Mouse (Mus musculus): ENCODE measurements around the gene Vcp. TPM values are rescaled to one million over a fixed set of nuclear protein-coding genes. Genes with fewer than 3 reads are reported as not detected.

Vcp gene
- polyA plus RNA-seq, 1 experiment from 2014 or later = 545 TPM

DNA sequence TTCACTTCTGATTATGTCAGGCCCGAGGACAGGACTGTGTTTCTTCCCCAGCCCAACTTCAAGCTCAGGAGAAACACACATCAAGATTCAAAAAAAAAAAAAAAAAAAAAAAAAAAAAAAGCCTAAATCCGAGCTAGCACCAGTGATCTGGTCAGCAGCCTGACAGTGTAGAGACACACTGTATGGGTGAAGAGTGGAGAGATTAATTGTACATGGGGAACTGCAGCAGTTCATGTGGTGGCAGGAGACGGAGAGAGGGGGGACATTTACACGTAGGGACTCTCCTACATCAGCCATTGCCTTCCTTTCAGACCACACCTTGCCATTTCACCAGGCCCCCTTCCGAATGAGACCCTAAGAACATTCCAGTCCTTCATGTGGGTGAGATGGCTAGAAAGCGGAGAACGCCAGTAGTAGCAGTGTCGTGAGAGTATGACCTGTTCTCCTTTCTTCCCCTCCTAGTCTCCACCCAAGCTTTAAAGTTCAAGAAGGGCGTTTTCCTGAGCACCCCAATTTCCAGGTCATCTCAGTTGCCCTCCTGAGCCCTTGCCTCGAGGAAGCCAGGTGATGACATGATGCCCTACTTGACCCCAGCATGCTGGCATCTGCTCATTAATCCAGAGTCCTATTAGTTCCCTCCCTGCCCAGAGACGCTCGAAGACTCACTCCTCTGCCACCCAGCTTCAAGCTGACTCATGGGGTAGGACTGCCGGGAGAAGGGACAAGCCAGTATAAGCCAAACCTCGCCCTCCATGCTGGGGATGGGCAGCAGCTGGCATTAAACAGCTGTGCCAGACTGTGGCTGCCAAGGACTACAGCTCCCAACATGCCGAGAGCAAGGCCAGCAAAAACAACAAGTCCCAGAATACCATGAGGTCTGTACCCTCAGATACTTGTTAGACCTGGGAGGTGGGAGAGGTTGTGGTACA lies 38.5 kb upstream of the Vcp start:
- Histone ChIP-seq H3K4me2 (peak overlapping the region; percentile 74), H3K27me3 (no peaks in the 10 kb centered on the region), H3K9me3 (replicated peaks) (no peaks in the 10 kb centered on the region), H3K9ac (peak overlapping the region; percentile 86), H3K36me3 (ENCODE audit: poor library complexity, severe bottlenecking) (peaks cover 35% of the 10 kb centered on the region), H3K27ac (no peak overlapping the region), H3K4me3 (peak overlapping the region; percentile 72), H3K4me1 (peaks cover 43% of the 10 kb centered on the region)
- ATAC-seq = no peak
- WGBS = 59% methylated on average over 15 of the region's 15 CpGs

DNA sequence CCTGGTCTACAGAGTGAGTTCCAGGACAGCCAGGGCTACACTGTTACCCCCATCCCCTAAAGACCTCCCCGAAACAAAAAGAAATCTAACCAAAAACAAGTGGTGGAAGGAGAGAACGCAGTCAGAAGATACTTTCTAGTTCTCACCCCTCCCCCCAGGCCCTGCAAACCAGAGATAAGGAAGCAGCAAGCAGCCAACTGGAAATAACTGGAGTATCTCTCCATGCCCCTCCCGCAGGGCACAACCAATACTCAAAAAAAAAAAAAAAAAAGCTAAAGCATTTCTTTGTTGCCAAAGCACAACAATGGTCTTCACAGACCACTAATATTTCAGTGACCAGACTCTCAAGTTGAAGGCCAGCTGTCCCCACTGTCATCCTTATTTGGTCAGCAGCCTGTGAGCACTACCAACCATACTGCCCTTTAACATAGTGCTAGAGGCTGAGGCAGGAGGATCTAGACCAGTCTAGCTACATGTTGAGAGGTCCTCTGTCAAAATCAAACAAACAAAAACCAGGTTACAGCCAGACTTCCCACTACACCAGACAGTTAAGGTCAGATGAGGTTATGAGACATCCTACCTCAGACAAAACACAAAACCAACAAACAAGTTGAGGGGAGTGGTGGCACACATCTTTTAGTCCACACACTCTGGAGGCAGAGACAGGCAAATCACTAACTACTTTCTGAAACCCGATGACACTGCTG lies 37.7 kb upstream of the Vcp start:
- WGBS = 83% methylated on average over 4 of the region's 4 CpGs
- H3K36me3 ChIP-seq (ENCODE audit: poor library complexity, severe bottlenecking) = peaks cover 44% of the 10 kb centered on the region
- peaks cover 34% of the 10 kb centered on the region for H3K4me1 ChIP-seq
- H3K4me2 ChIP-seq = peak overlapping the region; percentile 74; the same call in 1 of the 2 replicates
- H3K27me3 ChIP-seq = no peaks in the 10 kb centered on the region
- H3K27ac ChIP-seq = no peak overlapping the region
- no peak overlapping the region for H3K9ac ChIP-seq
- no peak overlapping the region for H3K4me3 ChIP-seq
- H3K9me3 ChIP-seq (replicated peaks) = no peaks in the 10 kb centered on the region
- ATAC-seq = no peak

DNA sequence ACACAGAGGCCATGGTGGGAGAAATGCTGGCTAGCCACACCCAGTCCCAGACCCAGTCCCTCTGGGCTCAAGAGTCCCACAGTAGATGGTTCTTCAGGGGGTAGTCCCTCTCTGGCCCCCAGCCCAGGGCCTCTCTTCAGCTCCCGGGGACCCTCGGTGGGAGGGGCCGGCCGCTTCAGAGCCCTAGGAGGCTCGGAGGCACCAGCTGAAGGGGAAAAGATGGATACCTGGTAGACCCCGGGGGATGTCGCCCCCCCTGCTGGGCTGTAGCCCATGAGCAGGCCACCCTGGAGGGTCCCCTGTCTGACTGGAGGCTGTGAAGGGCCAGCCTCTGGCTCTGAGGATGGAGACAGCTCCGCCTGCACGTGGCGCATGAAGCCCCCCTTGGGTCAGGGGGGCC lies 36.0 kb upstream of the Vcp start:
- WGBS = 84% methylated on average over 10 of the region's 10 CpGs
- no peak overlapping the region for H3K4me3 ChIP-seq
- no peaks in the 10 kb centered on the region for H3K9me3 ChIP-seq (replicated peaks)
- H3K27ac ChIP-seq = no peak overlapping the region
- H3K4me2 ChIP-seq = no peak overlapping the region
- H3K36me3 ChIP-seq (ENCODE audit: poor library complexity, severe bottlenecking) = peaks cover 44% of the 10 kb centered on the region
- peaks cover 45% of the 10 kb centered on the region for H3K4me1 ChIP-seq
- no peak overlapping the region for H3K9ac ChIP-seq
- ATAC-seq = no peak
- H3K27me3 ChIP-seq = no peaks in the 10 kb centered on the region

DNA sequence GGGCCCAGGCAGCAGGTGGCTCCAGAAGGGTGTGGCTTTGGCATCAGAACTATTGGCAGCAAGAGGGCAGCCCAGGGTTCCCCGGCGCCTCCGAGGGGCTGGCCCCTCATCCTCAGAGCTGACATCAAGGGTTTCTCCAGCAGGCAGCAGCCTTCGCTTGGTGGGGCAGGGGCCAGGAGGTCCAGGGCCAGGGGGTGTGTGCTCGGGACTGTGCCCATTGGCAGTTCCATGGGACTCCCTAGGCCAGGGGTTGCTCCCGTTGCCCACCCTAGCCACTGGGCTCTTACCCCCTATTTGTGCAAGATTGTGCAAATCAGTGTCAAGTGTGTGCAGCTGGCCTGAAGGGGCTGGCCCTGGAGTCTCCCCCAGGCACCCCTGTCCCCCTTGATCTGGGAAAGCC lies 35.5 kb upstream of the Vcp start:
- H3K9me3 ChIP-seq (replicated peaks) = no peaks in the 10 kb centered on the region
- peaks cover 44% of the 10 kb centered on the region for H3K36me3 ChIP-seq (ENCODE audit: poor library complexity, severe bottlenecking)
- no peaks in the 10 kb centered on the region for H3K27me3 ChIP-seq
- H3K4me3 ChIP-seq = no peak overlapping the region
- peaks cover 43% of the 10 kb centered on the region for H3K4me1 ChIP-seq
- no peak overlapping the region for H3K9ac ChIP-seq
- H3K4me2 ChIP-seq = no peak overlapping the region
- WGBS = 84% methylated on average over 6 of the region's 6 CpGs
- no peak for ATAC-seq
- no peak overlapping the region for H3K27ac ChIP-seq

DNA sequence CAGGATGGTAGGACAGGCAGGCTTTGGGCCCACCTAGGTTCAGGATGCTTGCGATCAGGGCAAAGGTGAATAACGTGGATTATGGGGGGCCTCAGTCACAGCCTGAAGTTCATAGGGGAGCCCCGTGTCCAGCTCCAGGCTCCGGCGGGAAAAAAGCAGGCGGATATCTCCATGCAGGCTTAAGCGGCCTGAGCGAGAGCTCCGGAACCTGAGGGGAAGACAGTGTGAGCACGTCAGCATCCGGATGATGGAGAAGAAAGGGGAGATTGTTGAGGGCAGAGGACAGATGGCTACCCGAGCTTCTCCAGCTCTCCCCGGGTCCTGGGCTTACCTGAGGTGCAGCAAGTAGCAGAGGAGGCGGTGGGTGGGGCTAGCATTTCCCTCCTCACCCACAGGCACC lies 33.2 kb upstream of the Vcp start:
- Histone ChIP-seq H3K4me2 (no peak overlapping the region), H3K9ac (no peak overlapping the region), H3K27me3 (no peaks in the 10 kb centered on the region), H3K4me3 (no peak overlapping the region), H3K9me3 (replicated peaks) (no peaks in the 10 kb centered on the region), H3K36me3 (ENCODE audit: poor library complexity, severe bottlenecking) (peaks cover 58% of the 10 kb centered on the region), H3K27ac (no peak overlapping the region), H3K4me1 (peaks cover 38% of the 10 kb centered on the region)
- 88% methylated on average over 14 of the region's 14 CpGs for WGBS
- ATAC-seq = no peak

DNA sequence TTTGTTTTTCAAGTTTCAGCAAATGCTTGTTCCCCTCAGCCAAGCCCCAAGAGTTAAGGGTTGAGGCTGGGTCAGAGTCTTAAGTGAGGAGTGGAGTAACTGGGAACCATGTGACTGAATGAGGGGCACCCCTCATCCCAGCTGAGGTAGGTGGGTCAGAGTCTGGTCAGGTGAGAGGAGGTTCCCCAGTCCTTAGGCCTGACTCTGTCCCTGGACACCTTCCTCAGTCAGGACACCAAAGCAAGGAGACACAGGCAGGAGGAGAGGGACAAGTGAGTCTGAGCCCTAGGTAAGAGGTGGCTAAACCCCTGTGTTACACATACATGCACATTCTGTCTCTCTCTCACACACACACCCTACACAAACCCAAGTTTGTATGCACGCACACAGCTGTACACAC lies 32.2 kb upstream of the Vcp start:
- WGBS = 92% methylated on average over 1 of the region's 1 CpGs
- H3K4me3 ChIP-seq = no peak overlapping the region
- H3K27me3 ChIP-seq = no peaks in the 10 kb centered on the region
- H3K9ac ChIP-seq = no peak overlapping the region; the same call in 1 of the 2 replicates
- peak overlapping the region; percentile 92 for H3K27ac ChIP-seq
- no peak for ATAC-seq
- H3K4me1 ChIP-seq = peaks cover 28% of the 10 kb centered on the region
- no peaks in the 10 kb centered on the region for H3K9me3 ChIP-seq (replicated peaks)
- no peak overlapping the region for H3K4me2 ChIP-seq
- peaks cover 68% of the 10 kb centered on the region for H3K36me3 ChIP-seq (ENCODE audit: poor library complexity, severe bottlenecking)

DNA sequence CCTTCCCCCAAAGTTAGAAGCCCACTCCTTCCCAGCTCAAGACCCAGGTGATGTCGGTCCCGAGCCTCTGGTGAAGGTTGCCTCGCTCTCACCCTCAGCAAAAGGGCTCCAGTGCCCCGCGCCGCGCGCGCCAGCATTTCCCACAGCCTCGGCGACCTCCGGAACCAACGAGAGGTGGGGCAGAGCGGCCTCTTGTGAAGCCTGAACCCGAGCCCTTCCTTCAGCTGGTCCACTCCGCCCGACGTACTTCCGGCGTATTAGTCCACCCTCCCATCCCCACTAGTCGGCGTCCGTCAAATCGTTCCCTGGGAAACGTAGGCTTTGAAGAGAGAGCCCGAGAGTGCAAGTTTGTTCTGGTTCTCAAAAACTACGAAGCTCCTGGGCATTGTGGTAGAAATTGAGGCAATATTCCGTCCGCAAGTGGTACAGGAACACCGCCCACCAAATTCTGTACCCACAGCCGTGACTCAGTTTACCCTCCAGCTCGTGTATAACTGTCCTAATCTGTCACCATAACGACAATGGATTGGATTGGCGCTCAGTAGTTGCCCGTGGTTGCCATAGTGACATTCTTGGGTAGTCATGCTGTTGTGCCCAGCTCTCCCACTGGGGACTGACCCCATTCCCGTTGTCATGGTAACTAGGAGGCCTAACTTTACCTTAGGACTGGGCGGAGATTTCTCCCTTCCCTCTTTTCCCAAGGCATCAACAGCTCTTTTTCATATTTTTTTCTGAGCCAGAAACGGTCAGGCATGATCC lies 31.1 kb upstream of the Vcp start, which contains the start of gene Stoml2:
TSS of gene Stoml2 (minus strand) at position 474 of the 759 bp plus-strand sequence.
- WGBS = 0% methylated on average over 38 of the region's 38 CpGs
- Histone ChIP-seq H3K27me3 (no peaks in the 10 kb centered on the region), H3K36me3 (ENCODE audit: poor library complexity, severe bottlenecking) (peaks cover 69% of the 10 kb centered on the region), H3K9ac (peak within 1 kb of the TSS; percentile 91), H3K4me1 (peaks cover 24% of the 10 kb centered on the region), H3K27ac (peak within 1 kb of the TSS; percentile 92), H3K4me2 (peak within 1 kb of the TSS; percentile 89), H3K9me3 (replicated peaks) (no peaks in the 10 kb centered on the region), H3K4me3 (peak within 1 kb of the TSS; percentile 73)
- peak; percentile 97 for ATAC-seq

DNA sequence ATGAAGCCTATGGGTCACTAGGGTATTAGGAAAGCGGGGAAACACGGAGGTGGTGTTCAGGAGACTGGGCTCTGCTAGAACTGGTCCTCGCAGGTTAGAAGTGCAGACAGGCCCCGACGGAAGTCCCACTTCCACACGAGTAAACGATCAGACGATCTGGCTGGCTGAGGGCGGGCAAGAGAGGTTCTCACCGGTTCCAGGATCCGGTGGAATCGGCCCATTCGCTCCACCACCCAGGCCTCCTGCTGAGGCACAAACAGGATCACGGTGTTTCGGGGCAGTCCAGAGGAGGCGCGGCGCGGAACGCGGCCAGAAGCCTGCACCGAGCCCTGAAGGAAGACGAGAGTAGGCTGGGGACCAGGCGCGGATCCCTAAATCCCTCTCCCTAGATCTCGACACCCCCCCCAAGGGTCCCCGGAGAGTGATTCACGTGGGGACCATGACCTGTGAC lies 30.5 kb upstream of the Vcp start:
- ATAC-seq = peak; percentile 57; the same call in 1 of the 2 replicates
- Histone ChIP-seq H3K9ac (peak overlapping the region; percentile 91), H3K27ac (peak overlapping the region; percentile 92), H3K4me2 (peak overlapping the region; percentile 89), H3K4me3 (peak overlapping the region; percentile 73), H3K4me1 (peaks cover 24% of the 10 kb centered on the region), H3K9me3 (replicated peaks) (no peaks in the 10 kb centered on the region), H3K27me3 (no peaks in the 10 kb centered on the region), H3K36me3 (ENCODE audit: poor library complexity, severe bottlenecking) (peaks cover 63% of the 10 kb centered on the region)
- WGBS = 2% methylated on average over 28 of the region's 28 CpGs

DNA sequence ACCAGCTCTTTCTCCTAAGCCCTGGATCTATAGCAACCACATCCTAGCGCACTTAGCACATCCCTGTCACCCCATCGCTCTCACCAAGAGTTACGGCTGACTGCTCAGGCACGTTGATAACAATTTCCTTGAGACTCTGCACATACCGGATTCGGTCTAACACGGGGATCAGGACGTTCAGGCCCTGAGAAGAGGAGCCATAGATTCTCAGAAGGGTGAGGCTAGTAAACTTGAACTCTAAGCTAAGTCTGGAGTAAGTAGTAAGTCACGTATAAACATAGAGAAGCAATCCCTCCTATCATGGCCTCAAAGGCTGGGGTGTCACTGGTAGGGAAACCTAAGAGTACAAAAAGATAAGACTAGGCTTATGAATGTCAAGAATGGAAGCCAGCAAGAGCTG lies 30.0 kb upstream of the Vcp start:
- Histone ChIP-seq H3K9me3 (replicated peaks) (no peaks in the 10 kb centered on the region), H3K27ac (peak overlapping the region; percentile 92; the same call in 1 of the 2 replicates), H3K36me3 (ENCODE audit: poor library complexity, severe bottlenecking) (peaks cover 59% of the 10 kb centered on the region), H3K9ac (peak overlapping the region; percentile 91), H3K4me3 (peak overlapping the region; percentile 73), H3K27me3 (no peaks in the 10 kb centered on the region), H3K4me2 (peak overlapping the region; percentile 89), H3K4me1 (peaks cover 24% of the 10 kb centered on the region)
- 84% methylated on average over 9 of the region's 9 CpGs for WGBS
- ATAC-seq = no peak

DNA sequence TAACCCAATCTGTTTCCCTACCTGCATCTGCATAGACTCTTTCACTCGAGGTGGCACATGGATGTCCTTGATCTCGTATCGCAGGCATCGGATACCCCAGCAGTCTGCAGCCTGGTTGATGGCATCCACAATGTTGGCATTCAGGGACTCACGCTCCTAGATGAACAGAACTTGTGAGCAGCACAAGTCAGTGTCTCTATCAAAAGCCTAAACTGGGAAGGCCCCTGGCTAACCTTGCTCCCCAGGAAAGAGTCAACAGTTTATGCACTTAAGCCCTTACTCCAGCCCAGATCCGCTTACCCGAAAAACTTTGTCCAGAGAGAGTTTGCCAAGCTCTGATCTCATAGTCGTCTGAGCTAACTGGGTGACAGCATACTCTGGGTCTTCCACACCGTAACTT lies 29.4 kb upstream of the Vcp start:
- WGBS = 96% methylated on average over 9 of the region's 9 CpGs
- peak overlapping the region; percentile 91; the same call in 1 of the 2 replicates for H3K9ac ChIP-seq
- no peak for ATAC-seq
- H3K4me3 ChIP-seq = peak overlapping the region; percentile 73; the same call in 1 of the 2 replicates
- H3K4me2 ChIP-seq = peak overlapping the region; percentile 89; the same call in 1 of the 2 replicates
- H3K27me3 ChIP-seq = no peaks in the 10 kb centered on the region
- peaks cover 53% of the 10 kb centered on the region for H3K36me3 ChIP-seq (ENCODE audit: poor library complexity, severe bottlenecking)
- peaks cover 30% of the 10 kb centered on the region for H3K4me1 ChIP-seq
- H3K27ac ChIP-seq = no peak overlapping the region
- no peaks in the 10 kb centered on the region for H3K9me3 ChIP-seq (replicated peaks)

DNA sequence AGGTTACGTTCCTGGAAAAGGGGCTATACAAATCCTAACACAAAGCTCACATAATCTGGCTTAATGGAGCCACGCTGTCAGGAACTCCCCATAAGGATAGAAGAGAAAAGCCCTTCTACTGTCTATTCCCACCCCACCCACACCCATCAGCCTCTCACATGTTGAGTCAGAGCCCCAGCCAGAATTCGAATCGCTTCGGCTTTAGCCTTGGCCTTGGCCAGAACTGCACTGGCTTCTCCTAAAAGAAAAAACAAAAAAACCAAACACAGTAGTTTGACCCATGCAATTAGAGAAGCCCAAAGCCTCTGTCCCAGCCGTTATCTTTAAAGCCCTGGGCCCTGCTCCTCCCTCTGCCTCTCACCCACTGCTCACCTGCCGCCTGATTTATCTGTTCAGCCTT lies 28.8 kb upstream of the Vcp start:
- no peaks in the 10 kb centered on the region for H3K27me3 ChIP-seq
- H3K4me3 ChIP-seq = no peak overlapping the region
- H3K27ac ChIP-seq = no peak overlapping the region
- H3K36me3 ChIP-seq (ENCODE audit: poor library complexity, severe bottlenecking) = peaks cover 46% of the 10 kb centered on the region
- H3K9me3 ChIP-seq (replicated peaks) = no peaks in the 10 kb centered on the region
- H3K4me2 ChIP-seq = no peak overlapping the region
- WGBS = 94% methylated on average over 7 of the region's 7 CpGs
- ATAC-seq = no peak
- H3K9ac ChIP-seq = no peak overlapping the region
- peaks cover 37% of the 10 kb centered on the region for H3K4me1 ChIP-seq

All from forebrain, embryonic 13.5 days (tissue).